Mouse (Mus musculus) regulatory T cell (primary cell): ENCODE data around the gene Unc5b.

Experiments
- in situ Hi-C: fragments of 300-600 bp; cut with MboI, MseI; formaldehyde crosslinking; loops from one replicate; pipeline ENCODE4 v1.15.1; 2025; ENCODE audit warnings: high pct_unique_total_duplicates

Unc5b gene

DNA sequence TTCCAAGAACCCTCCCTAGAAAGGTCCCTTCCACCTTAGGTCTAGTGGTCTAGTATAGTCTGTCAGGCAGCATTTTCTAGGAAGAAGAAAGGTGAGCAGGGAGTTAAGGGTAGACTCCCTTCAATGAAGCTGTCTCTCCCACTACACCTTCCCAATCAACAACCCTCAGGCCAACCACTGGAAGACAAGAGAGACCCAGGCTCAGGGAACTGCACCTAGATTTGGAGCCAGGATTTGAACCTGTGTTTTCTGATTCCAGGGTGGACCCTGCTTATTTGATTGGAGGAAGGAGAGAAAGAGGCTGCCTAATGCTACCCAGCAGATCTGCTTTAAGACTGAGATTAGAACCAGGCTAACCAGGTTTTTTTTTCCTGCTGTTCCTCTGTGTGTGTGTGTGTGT, 10.1 kb downstream of the Unc5b start:
- in situ Hi-C loops, result no loop called here

DNA sequence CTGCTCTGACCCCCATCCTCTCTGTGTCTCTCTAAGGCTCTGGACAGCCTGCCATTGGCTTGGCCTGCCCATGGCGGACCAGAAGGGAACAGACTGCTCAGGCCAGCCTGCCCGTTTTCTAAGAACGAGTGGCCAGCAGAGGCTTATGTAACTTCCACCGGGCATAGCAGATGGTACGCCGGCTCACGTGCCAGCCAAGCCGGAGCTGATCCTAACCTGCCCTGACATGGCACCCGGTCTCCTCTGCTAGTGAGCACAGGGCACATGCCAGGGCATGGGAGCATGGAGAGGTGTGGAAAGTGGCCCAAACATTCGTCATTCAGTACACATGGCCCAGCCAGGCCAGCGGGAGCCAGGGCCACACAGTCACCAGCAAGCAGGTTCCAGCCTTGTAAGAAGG, 10.8 kb downstream of the Unc5b start:
- in situ Hi-C loops, result no loop called here

- in situ Hi-C loops, result no loop called here
Measured at GRCm38 (mm10) chr10:60819654-60820192, 11.7 kb downstream of the Unc5b start.

GRCm38 (mm10) chr10:60819179-60819578, 12.2 kb downstream of the Unc5b start:
- in situ Hi-C loops, result no loop called here

DNA sequence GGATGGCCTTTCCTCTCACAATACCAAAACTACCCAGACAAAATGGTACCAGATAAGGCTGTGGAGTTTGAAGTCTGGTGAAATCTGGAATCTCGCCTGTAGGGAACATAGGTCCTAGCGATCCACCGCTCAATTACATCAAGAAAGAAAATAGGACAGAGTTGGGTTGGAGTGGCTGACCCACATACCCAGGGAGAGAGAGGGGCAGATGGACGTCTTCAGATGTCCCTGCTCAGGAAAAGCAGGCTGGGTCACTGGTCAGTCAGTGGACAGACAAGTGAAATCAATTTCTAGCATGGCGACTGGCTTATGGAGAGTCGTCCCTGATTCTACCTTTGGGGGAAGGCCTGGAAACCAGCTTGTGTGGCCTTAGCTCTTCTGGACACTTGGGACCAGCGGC, 12.7 kb downstream of the Unc5b start:
- in situ Hi-C loops, result no loop called here

DNA sequence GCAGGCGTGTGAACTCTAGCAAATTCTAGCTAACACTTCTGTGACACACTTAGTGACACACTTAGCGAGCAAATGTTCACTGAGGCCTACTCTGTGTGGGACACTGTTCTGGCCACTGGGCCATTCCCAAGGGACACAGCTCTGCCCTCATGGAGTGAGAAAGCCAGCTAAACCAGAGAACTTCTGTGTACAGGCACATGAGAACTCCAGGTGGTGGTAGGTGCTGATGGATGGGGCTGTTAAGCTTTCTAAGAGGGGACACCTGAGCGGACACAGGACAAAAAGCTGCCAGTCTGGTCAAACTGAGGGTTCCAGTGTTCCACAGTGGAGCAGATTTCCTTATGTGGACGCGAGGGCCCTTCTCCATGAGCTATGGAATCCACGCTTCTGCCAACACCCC, 13.5 kb downstream of the Unc5b start:
- in situ Hi-C loops, result no loop called here

- in situ Hi-C loops, result no loop called here
Measured at GRCm38 (mm10) chr10:60816872-60817648, 14.3 kb downstream of the Unc5b start.

DNA sequence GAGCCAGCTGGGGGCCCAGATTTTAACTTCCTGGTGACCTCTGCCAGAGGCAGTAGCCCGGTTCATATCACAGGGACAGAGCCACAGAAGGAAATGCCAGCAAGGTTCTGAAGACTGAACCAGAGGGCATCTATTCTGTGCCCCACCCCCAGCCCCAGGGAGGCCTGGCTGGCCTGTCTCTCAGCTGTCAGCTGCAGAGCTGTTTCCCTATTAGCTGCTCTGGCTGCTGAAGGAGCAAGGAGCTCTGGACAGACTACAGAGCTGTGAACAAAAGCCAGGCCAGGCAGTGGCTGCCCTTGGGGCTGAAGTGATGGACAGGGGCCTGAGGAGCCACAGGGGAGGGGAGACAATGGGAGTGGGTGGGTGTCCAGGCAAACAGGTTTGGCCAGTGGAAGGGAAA, 15.5 kb downstream of the Unc5b start:
- in situ Hi-C loops, result no loop called here

- in situ Hi-C loops, result no loop called here
Measured at GRCm38 (mm10) chr10:60815059-60815458, 16.3 kb downstream of the Unc5b start.

DNA sequence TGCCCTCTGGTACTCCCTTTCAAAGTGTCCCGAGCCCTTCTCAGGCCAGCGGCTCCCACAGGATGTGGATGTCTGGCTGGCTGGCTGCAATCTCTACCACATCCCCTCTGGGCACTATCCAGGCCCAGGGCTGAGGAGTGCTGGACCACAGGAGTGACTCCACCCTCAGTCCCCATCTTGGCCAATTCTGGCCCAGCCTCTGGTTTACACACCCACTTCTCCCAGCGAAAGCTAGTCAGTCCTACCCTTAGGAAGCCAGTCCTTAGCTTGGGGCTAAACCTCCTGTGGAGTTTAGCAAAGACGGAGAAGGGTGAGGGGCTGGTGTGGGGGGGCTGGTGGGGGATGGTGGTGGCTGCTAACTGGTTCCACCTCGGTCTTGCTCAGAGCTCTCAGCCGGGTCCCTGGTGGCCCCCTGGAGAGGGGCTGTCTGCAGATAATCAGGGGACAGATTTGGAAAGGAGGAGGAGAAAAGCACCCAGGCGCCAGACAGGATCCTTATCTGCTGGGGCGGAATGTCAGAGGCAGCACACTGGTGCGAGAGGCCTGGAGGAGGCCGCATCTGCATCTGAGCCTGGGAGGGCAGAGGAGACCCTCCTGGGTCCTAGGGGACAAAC, 16.8 kb downstream of the Unc5b start:
- in situ Hi-C loops, result no loop called here

GRCm38 (mm10) chr10:60813606-60814005, 17.8 kb downstream of the Unc5b start:
- in situ Hi-C loops, result no loop called here

GRCm38 (mm10) chr10:60811792-60812525, 19.4 kb downstream of the Unc5b start:
- in situ Hi-C loops, result no loop called here

DNA sequence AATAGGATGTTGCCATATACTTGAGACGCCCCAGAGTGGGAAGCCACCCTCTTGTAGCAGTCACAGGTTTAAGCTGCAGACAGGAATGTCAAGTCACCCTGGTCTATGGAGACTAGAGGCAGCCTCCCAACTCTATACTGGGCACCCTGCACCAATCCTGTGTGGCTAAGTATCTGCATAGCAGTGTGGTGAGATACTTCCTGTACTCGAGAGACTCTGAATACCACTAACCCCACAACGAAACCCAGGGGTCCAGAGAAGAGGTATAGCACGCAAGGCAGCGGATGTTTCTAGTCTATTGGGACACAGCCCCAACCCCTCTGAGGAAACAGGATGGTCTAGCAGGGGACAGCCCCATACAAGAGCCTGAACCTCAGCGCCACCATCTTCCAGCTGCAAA, 22.9 kb downstream of the Unc5b start:
- in situ Hi-C loops, result no loop called here

DNA sequence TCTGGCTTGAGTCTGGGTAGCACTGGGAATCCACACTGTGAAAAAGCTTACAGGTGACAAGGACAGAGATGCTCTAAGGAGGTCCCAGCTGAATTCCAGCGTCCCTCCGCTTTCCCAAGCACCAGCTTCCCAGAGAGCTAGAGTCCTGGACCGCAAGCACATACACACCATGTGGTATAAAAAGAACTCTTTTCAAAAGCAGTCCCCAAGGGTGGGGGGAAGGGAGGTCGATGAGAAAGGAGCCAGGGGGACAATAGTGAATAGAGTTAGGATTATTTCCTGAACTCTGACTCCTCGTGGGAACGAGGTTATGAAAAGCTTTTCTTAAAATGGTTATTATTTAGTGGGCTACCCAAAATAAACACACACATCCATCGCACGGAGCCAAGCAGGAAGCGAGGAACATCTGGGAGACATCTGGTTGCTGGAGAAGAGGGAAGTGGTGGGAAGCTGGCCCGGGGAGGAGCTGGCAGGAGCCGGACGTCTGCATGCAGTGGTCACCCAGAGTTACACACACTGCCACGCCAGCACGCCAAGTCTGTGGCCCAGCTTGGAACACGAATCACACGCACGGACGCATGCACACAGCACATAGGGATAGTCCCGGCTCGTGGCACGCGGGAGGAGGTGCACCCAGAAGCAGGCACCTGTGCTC, 23.7 kb downstream of the Unc5b start:
- in situ Hi-C loops, result no loop called here

GRCm38 (mm10) chr10:60806207-60806538, 25.2 kb downstream of the Unc5b start:
- in situ Hi-C loops, result no loop called here

- in situ Hi-C loops, result no loop called here
Measured at GRCm38 (mm10) chr10:60805436-60806206, 25.8 kb downstream of the Unc5b start.

GRCm38 (mm10) chr10:60804865-60805264, 26.5 kb downstream of the Unc5b start:
- in situ Hi-C loops, result no loop called here

DNA sequence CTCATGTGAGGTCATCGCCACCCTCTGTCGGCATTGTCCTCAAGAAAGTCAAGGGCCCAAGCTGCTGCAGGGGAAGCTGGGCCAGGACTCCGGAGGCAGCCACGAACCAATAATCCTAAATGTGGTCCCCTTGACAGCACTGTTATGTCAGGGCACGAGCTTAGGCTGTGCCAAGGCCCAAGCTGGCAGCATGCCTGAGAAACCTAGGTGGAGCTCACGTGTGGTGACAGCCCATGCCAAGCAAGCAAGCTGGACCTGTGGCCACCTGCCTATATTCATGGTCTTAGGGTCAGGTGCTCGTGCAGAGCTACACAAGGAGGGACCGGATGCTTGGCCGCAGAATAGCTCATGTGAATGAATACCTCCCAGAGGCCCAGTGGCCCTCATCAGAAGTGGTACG, 27.4 kb downstream of the Unc5b start:
- in situ Hi-C loops, result no loop called here

DNA sequence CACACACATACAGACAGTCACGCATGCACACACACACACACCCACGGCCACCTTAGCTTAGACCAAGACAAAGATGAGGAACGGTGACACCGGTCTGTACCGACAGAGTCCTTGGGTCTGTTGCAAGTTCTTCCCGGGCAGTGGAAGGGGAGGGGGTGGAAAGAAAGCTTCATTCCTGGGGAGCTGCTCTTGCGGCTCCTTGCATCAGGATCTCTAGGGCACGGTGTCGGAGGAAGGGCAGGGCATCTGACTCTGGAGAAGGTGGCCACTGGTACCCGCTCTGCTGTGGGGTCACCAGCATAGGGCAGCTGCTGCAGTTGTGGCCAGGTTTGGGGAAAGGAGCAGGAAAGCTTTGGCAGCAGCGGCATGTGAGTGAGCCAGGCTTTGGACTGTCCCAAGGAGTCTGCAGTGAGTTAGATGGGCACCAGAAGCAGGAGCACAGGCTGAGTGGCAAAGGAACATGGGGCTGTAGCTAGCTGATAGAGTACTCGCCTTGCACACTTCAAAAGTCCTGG, 29.4 kb downstream of the Unc5b start:
- in situ Hi-C loops, result no loop called here

DNA sequence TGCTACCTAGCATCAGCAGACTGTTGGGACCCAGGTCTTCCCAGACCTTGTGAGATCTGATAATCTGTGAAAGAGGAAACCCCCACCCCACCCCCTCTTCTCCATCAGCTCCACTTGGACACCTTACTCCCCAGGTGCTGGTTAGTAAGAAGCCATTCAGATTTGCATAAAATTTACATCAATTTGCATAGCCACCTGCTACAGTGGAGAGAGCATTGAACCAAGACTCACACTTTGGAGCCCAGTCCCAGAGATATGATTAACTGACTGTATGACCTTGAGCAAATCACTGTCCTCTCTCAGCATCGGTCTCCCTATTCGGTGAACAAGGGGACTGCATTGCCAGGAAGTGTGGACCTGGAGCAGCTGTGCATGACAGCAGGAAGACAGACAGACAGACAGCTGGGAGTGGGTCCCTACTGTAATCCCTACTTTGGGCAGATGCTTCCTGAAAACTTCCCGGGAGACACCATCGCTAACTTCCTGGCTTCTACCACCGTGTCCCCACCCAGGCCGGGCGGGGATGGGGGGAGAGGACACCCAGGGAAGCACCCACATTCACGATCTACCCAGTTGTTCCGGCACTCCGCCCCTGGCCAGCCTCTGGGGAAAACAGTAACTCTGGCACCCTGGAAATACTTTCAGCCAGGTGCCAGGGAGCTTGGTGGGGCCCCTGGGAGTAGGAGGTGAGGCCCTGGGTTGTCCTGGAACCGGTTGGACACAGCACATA, 30.0 kb downstream of the Unc5b start:
- in situ Hi-C loops, result no loop called here
